Mouse (Mus musculus) gastrocnemius, postnatal 4 days (tissue): ENCODE data around the gene Golt1a. TPM values are rescaled to one million over a fixed set of nuclear protein-coding genes. Genes with fewer than 3 reads are reported as not detected.

Experiments
- DNase-seq, 2 experiments: peaks; one replicate each; pipeline ENCODE4 v3.0.0; 2021 to 2022; ENCODE audit warnings: low spot score in 2 of 2, mixed read lengths in 2 of 2
- total RNA-seq, 2 experiments: library from RNA; stranded (reverse); gene quantifications; 2 replicates each; pipeline ENCODE4 v1.2.3; 2021

Gene Golt1a
- total RNA-seq, 2 experiments from 2014 or later = not detected

DNA sequence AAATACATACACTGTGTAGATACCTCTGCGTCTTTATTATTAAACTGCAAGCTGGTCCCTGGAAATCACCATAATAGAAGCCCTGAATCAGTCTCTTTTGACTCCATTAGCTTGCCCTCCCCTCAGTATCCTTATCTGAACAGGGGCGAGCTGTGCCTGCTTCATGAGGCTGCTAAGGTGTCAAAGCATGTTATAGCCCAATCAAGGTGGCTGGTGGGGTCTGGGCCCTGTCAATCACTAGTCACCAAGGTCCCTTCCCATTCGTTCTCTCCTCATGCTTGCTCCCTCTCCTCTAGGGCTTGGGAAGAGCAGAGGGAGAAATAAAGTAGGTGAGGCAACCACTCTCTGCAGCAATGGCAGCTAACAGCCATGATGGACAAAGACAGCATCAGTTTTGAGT, 37.6 kb downstream of the Golt1a start:
- DNase-seq = no peak

GRCm38 (mm10) chr1:133347693-133348520, 38.3 kb downstream of the Golt1a start:
- DNase-seq = peak in 1 of 2 experiments; percentile 7

DNA sequence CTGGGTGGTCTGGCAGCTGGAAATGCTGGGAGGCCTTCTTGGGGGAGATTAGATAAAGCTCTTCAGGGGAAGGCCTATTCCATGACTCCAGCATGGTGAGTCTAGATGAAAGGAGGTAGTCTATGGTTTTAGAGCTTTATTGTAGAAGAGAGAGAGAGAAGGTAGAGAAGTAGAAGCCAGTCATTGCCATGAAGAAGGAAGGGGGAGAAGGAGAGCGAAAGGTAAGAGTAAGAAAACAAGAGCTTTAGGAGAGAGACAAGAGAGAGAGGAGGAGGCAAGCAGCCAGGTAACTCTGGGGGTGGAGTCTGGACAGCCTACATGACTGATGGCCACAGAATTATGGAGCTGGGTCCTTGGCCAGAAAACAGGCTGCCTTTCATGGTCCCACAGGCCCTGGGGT, 40.6 kb downstream of the Golt1a start, which contains the start of gene Ren1:
Ren1 (plus strand) TSS at position 301 of the 400 bp plus-strand sequence.
- DNase-seq = no peak

GRCm38 (mm10) chr1:133351762-133352161, 42.2 kb downstream of the Golt1a start:
- DNase-seq = no peak

GRCm38 (mm10) chr1:133353371-133353809, 43.8 kb downstream of the Golt1a start:
- DNase-seq = peak in 1 of 2 experiments; percentile 47

GRCm38 (mm10) chr1:133355469-133355868, 45.9 kb downstream of the Golt1a start:
- no peak for DNase-seq

DNA sequence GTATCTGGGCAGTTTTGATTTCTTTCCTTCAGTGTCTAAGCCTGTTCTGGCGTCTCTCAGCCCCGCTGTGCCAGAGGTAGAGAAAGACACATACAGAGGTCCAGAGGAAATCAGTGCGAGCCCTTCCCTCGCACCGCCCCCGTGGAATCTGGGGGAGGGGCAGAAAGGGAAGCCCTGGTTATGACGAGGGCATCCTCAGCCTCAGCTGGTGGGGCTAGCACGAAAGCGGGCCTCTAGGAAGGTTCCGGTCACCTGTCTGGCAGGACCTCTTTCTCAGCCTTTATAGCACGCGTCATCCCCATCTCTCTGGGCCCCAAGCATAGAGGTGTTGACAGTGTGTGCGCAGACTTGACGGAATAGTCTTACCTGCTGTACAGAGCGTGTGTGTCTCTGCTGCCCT, 46.3 kb downstream of the Golt1a start:
- no peak for DNase-seq

GRCm38 (mm10) chr1:133356330-133356729, 46.7 kb downstream of the Golt1a start:
- no peak for DNase-seq

DNA sequence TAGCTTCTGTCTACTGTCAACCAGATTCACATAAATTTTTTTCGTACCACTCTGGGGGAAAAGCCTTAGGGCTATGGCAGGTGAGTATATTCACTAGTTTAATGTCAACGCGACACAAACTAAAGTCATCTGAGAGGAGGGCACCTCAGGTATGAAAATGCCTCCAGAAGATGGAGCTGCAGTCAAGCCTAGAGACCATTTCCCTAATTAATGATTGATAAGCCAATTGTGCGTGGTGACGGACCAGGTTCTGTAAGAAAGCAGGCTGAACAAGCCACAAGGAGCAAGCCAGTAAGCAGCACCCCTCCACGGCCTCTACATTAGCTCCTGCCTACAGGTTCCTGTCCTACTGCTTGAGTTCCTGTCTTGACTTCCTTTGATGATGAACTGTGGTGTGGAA, 51.4 kb downstream of the Golt1a start:
- DNase-seq = no peak

DNA sequence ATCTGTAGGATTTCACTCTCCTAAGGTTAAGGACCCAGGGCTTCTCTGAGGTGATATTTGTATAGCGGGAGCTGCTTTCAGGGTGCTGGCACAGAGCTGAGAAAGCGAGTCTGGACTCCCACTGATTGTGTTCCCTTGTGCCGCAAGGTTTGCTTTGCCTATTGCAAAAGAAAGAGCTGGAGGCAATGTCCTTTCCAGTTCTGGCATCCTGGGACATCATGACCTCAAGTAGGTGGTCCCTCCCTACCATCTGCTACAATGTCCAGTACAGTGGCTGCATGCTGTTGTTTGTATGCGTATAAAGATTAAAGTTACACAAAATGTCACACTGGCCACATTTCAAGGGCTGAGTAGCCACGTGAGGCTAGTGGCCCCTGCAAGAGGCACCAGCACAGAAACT, 52.5 kb downstream of the Golt1a start:
- no peak for DNase-seq

- peak; percentile 52 to 55 for DNase-seq
Measured at GRCm38 (mm10) chr1:133363276-133364021, 53.8 kb downstream of the Golt1a start, which contains the start of gene Etnk2. TSS of gene Etnk2 (plus strand) at chr1:133363572.

DNA sequence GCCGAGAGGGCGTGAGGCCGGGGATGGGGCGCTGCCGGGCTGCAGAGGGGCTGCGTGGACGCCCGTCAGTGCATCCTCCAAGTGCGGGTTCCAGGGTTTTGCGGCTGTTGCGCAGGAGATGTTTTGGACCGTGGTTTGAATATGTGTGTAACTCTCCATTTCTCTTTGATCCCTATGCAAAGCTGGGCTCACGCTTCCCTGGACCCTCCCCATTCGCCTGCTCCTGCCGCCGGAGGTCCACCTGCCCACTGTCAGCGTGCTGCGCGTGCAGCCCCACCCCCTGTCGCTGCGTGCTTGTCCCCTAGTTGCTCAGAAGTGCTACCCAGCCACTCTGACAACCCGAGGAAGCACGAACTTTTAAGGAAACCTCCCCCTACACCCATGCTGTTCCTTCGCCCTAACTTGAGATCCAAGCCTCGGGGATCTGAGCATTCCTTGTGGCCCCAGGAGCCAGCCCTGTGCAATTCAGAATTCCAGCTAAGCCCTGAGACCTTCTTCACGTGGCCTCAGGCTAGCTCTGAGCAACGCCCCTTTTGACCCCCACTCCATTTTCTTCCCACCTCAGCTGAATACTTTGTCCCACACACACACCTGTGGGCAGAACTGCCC, 54.5 kb downstream of the Golt1a start:
- no peak for DNase-seq

- DNase-seq = no peak
Measured at GRCm38 (mm10) chr1:133364890-133365289, 55.3 kb downstream of the Golt1a start.

DNA sequence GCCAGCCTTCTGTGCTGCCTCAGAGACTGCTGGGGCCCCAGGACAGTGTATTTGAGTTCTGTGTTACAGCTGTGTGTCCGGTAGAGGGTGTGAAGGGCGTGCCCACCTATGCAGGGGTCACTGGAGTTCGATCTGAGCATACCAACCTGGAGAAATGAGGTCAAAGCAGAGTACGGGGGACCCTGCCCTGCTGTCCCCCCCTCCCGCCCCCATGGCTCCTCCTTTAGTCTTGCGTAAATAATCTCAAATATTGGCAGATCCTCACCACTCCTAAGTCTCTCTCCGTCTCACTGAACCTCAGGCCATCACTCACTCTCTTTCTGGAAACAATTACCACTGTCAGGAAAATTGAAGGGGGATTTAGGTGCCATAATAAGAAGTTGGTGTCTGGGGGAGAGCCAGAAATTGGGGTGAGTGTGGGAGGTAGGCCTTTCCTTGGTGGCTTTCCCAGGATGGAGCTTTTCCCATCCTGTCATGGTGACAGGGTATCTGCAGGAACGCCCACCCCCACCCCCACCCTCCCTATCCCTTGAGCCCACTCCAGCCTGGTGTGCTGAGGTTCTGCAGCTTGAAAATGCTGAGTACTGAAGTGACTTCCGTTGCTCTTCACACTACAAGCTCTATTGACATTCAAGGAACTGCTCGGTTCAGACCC, 57.5 kb downstream of the Golt1a start:
- DNase-seq = no peak

GRCm38 (mm10) chr1:133367606-133368488, 58.2 kb downstream of the Golt1a start:
- no peak for DNase-seq

- no peak for DNase-seq
Measured at GRCm38 (mm10) chr1:133368644-133369043, 59.0 kb downstream of the Golt1a start.

DNA sequence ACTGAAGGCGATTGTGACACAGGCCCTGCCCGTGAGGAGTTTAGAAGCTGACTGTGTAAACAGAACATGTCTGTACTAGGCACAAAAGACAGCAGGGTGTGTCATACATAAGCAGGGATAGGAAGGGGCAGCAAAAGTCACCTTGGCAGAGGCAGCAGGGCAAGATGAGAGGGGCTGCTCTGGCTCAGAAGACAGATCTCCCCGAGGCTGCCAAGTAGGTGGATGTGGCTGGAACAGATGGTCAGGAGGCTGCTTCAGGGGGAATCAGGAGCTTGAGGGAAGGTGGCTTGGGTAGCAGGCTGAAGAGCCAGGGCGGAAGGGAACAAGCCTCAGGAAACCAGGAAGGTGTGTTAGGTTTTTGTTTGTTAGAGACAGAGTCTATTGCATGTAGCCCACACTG, 60.8 kb downstream of the Golt1a start:
- no peak for DNase-seq

DNA sequence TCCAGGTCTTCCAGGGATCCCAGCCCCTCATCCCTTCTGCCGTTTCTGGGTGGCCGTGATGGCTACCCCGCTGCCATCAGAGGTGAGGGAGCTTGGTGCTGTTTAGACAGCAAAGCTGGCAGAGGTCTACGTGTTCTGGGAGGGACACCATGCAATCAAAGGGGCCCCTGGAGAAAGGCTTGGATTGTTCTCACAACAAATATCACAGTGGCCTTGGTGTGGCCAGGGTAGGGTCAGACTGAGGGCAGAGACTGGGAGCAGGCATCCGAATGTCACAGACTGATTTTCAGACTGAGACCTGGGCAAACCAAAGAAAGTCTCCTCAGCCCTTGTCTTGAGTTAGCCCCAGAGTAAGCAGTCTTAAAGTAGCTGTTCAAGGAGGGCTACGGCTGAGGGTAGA, 61.8 kb downstream of the Golt1a start:
- no peak for DNase-seq

- DNase-seq = no peak
Measured at GRCm38 (mm10) chr1:133372113-133372512, 62.5 kb downstream of the Golt1a start.
